Comparison of ENCODE assay signal across 8 mouse cellular contexts in genomic region chr10:111957271-111958045, GRCm38 (mm10). TPM values are rescaled to one million over a fixed set of nuclear protein-coding genes. Genes with fewer than 3 reads are reported as not detected.
DNase-seq lines count a peak whose midpoint lies in the region; ATAC-seq lines count a peak whose summit lies in the region.

No protein-coding gene starts in this region.

- 56% methylated on average over 10 of the region's 10 CpGs for WGBS in hindbrain, embryonic 11.5 days
- WGBS in lung, embryonic 16.5 days = 49% methylated on average over 10 of the region's 10 CpGs

- DNase-seq in gastrocnemius, adult 18-20 months (ENCODE audit: low spot score) = peak; percentile 71
- DNase-seq in gastrocnemius, postnatal 36 days = no peak
- DNase-seq in cerebellum, adult 8-10 months = peak; percentile 56
- peak; percentile 81 for DNase-seq in forelimb bud, embryonic 11.5 days (ENCODE audit: low read depth, low spot score)
- peak; percentile 84 for DNase-seq in hindbrain, embryonic 11.5 days (ENCODE audit: low spot score)
- peak; percentile 63 for DNase-seq in layer of hippocampus, adult 9-10 months (ENCODE audit: low spot score)
- DNase-seq in retina, embryonic 14.5 days (ENCODE audit: low spot score) = peak; percentile 93

- H3K9ac ChIP-seq in hindbrain, embryonic 11.5 days (ENCODE audit: low read depth, low read length) = no peak overlapping the region
- H3K9ac ChIP-seq in lung, embryonic 16.5 days (ENCODE audit: low read length) = no peak overlapping the region

- no peaks in the 10 kb centered on the region for H3K27me3 ChIP-seq in hindbrain, embryonic 11.5 days (ENCODE audit: control insufficient read depth, insufficient read depth, low read length)
- no peaks in the 10 kb centered on the region for H3K27me3 ChIP-seq in lung, embryonic 16.5 days (ENCODE audit: control insufficient read depth, insufficient read depth, low read depth, low read length)

- no peak overlapping the region for H3K27ac ChIP-seq in hindbrain, embryonic 11.5 days (ENCODE audit: low read depth, low read length)
- H3K27ac ChIP-seq in lung, embryonic 16.5 days (ENCODE audit: low read length) = no peak overlapping the region

- no peaks in the 10 kb centered on the region for H3K4me1 ChIP-seq in hindbrain, embryonic 11.5 days (replicated peaks; ENCODE audit: control insufficient read depth, insufficient read depth, low read length)
- H3K4me1 ChIP-seq in lung, embryonic 16.5 days (replicated peaks; ENCODE audit: control insufficient read depth, insufficient read depth, low read length) = peaks cover 4% of the 10 kb centered on the region

- peak; percentile 81 for ATAC-seq in hindbrain, embryonic 11.5 days (ENCODE audit: low FRiP score)
- ATAC-seq in lung, embryonic 16.5 days (ENCODE audit: low read depth) = peak; percentile 31; the same call in 1 of the 2 replicates

- H3K9me3 ChIP-seq in hindbrain, embryonic 11.5 days (ENCODE audit: control insufficient read depth, low read length) = no peaks in the 10 kb centered on the region
- no peaks in the 10 kb centered on the region for H3K9me3 ChIP-seq in lung, embryonic 16.5 days (ENCODE audit: control insufficient read depth, low read length)

- H3K36me3 ChIP-seq in hindbrain, embryonic 11.5 days (ENCODE audit: control insufficient read depth, insufficient read depth, low read length) = no peaks in the 10 kb centered on the region
- H3K36me3 ChIP-seq in lung, embryonic 16.5 days (ENCODE audit: control insufficient read depth, insufficient read depth, low read length) = no peaks in the 10 kb centered on the region

- no peak overlapping the region for H3K4me2 ChIP-seq in hindbrain, embryonic 11.5 days (replicated peaks; ENCODE audit: low read depth, low read length)
- H3K4me2 ChIP-seq in lung, embryonic 16.5 days (ENCODE audit: low read depth, low read length) = no peak overlapping the region

- intact Hi-C loops in gastrocnemius, postnatal 36 days (cut with DNase I) = loop anchor here (2.0 to 10.0 kb wide), 2 partner anchors 455 to 733 kb away; no protein-coding TSS in a partner anchor

- no peak overlapping the region for H3K4me3 ChIP-seq in hindbrain, embryonic 11.5 days (ENCODE audit: low read depth, low read length)
- no peak overlapping the region for H3K4me3 ChIP-seq in lung, embryonic 16.5 days (ENCODE audit: low read length)

RNA-seq across cellular contexts. Expression of gene Krr1, which starts 15.0 kb away (rescaled TPM):
- 10 to 100 TPM; 24.1 to 27.0 TPM for total RNA-seq in gastrocnemius, adult 18-20 months (2021)
- total RNA-seq in gastrocnemius, postnatal 36 days (2021) = 10 to 100 TPM; 23.7 to 26.4 TPM
- polyA plus RNA-seq in hindbrain, embryonic 11.5 days (2014; fragmentation: Nextera tagmentation; extraction: Ambion mirVana) = 59.6 and 68.7 TPM in 2 replicates
- 42.4 and 50.5 TPM in 2 replicates for polyA plus RNA-seq in lung, embryonic 16.5 days (2015; fragmentation: Nextera tagmentation; extraction: Ambion mirVana)

RNA-seq across cellular contexts. Expression of gene Glipr1, which starts 45.0 kb away (rescaled TPM):
- total RNA-seq in gastrocnemius, adult 18-20 months (2021) = under 1 TPM in 1 of 2 experiments, not detected in 1; 0.21 TPM
- total RNA-seq in gastrocnemius, postnatal 36 days (2021) = not detected
- polyA plus RNA-seq in hindbrain, embryonic 11.5 days (2014; fragmentation: Nextera tagmentation; extraction: Ambion mirVana) = 0.86 and 1.2 TPM in 2 replicates
- polyA plus RNA-seq in lung, embryonic 16.5 days (2015; fragmentation: Nextera tagmentation; extraction: Ambion mirVana) = 3.1 and 3.8 TPM in 2 replicates

Comparison
In these comparisons a context has a peak if more than half of its experiments do, and no peak if none do; other contexts are left out.
1. DNase-seq: peak in gastrocnemius, adult 18-20 months (single experiment), cerebellum, adult 8-10 months (single experiment), forelimb bud, embryonic 11.5 days (single experiment), hindbrain, embryonic 11.5 days (single experiment), layer of hippocampus, adult 9-10 months (single experiment) and retina, embryonic 14.5 days (single experiment); none in gastrocnemius, postnatal 36 days (0 of 2).